Mouse (Mus musculus) liver, adult 2 months (tissue): Measurements from ENCODE around the gene Fam187a.

Source experiments
- CTCF ChIP-seq: fragments of 200-500 bp; IDR thresholded peaks from 2 replicates; pipeline ENCODE4 v1.5.1; 2011; ENCODE audit warnings: low read depth, low read length, control low read depth
- POLR2A ChIP-seq: fragments of 200-500 bp; IDR thresholded peaks from 2 replicates; pipeline ENCODE4 v1.6.1; 2011; ENCODE audit warnings: low read length, control low read depth; ENCODE audit not compliant: insufficient read depth; ENCODE audit errors: extremely low read depth

DNA sequence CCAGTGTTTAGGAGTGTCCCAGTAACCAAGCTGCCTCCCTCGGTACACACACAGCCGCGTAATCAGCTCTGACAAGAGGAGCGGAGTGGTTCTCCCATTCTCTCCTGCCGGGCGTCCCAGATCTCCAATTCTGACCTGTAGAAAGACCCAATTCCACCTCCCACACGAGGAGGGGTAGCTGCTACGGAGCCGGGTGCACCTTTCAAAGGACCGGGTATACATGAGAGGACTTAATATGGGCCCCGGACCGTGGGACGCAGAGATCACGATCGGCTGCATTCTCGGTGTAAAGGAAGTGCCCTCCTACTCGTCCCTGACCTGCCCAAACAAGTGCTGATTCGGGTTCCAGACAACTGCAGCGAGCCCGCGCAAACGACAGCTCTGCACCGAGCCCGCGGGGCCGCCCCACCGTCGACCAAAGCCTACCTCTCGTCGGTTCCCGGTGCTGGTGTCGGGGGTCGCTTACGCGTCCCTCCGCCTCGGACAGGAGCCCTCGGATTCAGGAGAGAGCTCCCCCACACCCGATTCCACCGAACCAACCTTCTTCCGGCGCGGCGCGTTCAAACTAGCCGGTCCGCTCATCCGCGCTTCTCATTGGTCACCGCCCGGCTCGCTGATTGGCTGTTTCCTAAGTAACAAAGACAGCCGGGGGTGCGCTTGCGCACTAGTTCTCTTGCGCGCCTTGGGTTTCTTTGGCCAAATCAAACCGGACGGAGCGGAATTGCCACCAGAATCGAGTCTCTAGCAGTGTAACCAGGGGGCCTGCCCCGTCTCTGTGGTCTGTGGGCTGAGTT lies 39.8 kb downstream of the Fam187a start, which contains the start of gene Kif18b:
- TF ChIP-seq CTCF (no peak), POLR2A (no peak)
